Mouse (Mus musculus) gonadal fat pad, adult 2 months (tissue): ENCODE data around the gene Paqr4. TPM values are rescaled to one million over a fixed set of nuclear protein-coding genes. Genes with fewer than 3 reads are reported as not detected.
A peak's percentile ranks its signal among the peaks of the same experiment; 100 is the strongest.

Experiments used
- DNase-seq: peaks from one replicate; pipeline ENCODE4 v3.0.0-alpha.2; 2012; ENCODE audit warnings: low read depth
- polyA plus RNA-seq: library from polyadenylated mRNA; depleted of rRNA; stranded (reverse); fragments of >200 nt; gene quantifications from 2 replicates; pipeline ENCODE4 v1.2.3, GENCODE M21; 2012

The Paqr4 gene
- polyA plus RNA-seq, 1 experiment: 27.7 TPM

DNA sequence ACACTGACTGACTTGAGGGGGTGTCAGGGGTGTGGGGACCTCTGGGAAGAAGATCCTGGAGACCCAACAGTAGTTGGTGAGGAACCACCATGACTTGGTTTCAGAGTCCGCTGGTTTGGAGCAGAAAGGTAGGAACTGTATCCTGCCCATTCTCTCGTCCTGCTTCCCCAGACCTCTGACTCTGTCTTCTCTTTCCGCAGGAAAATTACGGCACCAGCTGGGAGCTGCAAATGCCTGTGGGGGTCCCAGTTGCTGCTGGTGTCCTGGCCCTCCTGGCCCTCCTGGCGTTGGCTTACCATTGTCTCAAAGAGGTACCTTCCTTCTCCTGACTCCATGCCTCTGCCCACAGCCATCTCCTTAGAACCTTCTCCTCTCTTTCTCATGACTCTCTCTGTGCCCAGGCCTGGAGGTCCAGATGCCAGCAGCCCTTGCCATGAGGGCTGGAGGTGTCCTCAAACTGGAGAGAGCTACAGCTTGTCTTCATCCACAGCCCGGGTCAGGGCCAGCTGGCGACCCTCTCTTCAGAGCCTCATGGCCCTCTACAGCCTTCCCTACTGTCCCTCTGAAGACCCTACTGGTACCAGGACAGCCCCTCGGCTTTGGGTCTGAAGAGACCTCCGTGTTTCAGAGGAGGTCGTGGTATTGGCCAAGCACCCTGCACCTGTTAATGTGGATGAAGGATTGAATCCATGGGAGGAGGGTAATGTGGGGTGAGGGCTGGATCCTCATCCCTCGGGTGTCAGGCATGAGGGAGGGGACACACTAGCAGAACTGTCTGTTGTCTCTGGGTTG, 8.9 kb upstream of the Paqr4 start:
- no peak for DNase-seq

DNA sequence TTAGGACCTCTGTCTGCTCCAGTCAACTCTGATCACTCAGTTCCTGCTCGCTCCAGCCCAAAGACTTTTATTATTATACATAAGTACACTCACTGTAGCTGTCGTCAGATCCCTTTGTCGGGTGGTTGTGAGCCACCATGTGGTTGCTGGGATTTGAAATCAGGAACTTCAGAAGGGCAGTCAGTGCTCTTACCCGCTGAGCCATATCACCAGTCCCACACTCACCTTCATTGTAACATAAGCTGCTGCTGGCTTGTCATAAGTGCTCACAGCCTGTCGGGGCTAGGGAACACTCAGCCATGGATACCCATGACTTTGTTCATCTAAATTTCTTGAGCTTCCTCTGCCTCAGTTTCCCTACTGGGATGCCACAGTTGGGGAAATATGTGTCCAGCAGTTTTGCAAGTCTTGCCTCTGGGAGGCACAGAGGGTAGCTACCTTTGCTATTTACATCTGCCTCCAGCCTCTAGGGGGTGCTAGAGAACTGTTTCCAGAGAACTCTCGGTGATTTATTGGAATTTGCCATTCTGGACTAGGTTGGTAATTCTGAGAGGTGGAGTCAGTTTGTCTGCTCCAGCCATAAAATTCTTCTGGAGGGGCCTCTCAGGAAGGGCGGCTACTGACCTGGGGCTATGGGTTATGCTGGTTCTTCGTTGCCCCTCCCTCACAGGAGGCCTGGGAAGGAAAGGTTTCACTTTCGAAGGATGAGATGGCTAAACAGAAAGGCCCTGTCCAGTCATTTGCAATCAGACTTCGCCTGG, 8.1 kb upstream of the Paqr4 start:
- no peak for DNase-seq

DNA sequence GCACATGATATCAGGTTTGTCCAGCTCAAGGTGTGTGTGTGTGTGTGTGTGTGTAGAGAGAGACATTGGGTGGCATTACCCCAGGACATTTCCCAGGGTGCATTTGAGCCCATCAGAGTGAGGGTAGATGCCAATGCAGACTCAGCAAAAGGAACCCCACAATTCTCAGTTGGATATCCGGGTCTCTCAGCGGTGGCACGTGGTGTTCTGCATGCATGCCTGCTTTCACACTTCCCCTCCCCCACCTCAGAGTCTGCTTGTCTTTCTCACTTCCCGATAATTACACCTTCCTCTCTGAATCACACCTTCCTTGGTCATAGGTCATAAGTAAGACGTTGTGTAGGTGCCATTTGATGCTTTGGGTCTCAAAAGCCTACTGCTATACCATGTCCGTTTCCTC, 7.4 kb upstream of the Paqr4 start:
- no peak for DNase-seq

DNA sequence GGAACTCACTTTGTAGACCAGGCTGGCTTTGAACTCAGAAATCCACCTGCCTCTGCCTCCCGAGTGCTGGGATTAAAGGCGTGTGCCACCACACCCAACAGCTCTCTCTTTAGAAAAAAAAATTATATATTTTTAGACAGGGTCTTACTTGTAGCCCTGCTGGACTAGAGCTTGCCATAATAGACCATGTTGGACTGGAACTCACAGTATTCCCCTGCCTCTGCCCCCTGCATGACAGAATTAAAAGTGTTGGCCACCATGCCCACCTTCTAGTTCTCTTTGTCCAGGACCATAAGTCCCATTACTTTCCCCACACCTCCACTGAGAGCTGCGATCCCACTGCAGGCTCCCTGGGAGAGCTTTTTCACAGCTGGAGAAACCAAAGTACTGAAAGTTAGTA, 6.8 kb upstream of the Paqr4 start:
- DNase-seq: no peak

DNA sequence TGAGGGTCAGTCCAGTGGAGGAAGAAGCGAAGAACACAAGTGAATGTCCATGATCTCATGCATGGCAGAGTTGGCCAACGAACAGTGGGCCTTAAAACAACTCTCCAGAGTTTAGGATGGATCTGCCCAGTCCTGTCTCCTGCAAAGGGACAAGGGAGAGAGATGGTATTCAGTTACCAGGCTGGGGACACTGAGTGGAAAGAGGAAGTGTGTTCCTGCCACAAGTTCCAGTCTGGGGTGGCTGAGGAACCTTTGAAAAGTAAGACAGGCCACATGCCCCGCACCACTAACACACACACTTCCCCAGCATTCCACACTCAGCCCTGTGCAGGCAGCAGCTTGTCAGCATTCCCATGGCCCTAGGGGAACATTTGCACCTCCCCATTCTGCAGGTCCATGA, 6.1 kb upstream of the Paqr4 start:
- DNase-seq: no peak

DNA sequence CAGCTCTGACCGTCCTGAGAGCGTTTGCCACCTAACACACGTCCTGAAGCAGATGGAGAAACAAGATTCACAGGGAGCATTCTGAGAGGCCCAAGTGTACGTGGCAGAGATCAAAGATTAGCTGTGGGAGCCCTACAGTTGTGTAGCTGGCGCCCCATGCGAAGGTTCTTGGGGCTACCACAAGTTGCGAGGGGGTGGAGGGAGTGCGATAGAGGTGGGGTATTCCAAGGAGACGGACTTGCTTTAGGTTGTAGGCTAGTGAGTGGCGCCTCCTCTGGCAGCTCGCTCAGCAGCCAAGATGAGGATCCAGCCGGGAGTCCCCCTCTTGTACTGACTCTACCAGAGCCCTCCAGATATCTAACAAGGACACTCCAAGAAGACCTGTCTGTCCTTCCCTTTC, 5.6 kb upstream of the Paqr4 start:
- DNase-seq: no peak

DNA sequence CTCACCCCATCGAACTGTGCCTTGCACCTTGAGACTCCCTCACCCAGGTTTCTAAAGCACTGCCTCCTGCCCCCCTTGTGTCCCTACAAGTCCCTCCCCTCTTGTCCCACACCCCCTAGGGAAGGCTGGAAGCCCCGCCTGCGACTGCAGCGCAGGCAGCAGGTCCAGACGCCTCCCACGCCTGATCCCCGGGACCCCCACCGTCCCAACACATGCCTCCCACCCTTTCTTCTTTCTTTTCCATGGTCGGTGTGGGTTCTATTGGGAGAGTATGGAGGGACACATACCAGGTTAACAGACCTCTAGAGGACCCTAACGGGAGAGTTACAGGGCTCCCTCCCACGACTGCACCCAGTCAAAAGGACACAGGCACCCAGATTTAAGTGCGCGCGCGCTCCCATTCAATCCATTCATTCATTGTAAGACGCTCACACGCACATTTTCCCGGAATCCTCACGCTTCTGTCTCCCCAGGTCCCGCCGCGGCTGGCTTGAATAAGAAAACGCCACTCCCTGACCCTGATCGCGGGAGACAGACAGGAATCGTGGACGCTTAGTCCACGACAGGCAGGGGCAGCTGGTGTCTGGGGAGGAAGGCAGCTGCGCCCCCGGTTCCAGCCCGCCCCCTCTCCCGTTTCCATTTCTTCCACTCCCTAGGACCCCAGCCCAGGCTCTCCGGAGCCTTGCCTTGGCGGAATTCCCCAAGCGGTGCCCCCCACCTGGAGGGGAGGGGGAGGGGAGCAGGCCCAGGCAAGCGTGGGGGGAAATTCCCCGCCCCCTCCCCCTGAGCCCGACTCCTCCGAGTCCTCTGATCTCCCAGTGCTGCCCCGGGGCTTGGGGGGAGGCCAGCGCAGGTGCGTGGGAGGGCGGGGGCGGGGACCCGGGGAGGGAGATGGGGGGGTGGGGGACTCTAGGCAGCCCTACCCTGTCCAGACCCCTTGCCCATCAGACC, 4.9 kb upstream of the Paqr4 start, which contains the start of gene Kremen2:
Kremen2 (minus strand) TSS at position 533 of the 951 bp plus-strand sequence.
- no peak for DNase-seq

DNA sequence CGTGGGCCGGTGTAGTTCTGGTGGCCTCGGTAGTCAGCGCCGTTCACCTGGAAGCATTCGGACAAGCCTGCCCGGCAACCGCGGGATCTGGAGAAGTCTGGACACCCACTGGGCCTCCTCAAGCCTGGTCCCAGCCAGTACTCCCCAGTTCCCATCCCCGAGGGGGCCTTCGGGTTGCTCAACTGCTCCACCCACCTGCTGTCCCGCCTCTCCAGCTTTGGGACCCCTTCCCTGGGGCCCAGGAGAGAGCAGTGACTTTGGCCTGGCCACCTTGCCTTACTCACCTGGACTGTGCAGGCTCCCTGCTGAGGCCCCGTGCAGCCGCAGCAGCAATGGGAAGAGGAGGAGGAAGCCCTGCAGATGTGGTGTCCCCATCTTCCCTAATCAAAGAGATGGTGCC, 4.0 kb upstream of the Paqr4 start:
- no peak for DNase-seq

DNA sequence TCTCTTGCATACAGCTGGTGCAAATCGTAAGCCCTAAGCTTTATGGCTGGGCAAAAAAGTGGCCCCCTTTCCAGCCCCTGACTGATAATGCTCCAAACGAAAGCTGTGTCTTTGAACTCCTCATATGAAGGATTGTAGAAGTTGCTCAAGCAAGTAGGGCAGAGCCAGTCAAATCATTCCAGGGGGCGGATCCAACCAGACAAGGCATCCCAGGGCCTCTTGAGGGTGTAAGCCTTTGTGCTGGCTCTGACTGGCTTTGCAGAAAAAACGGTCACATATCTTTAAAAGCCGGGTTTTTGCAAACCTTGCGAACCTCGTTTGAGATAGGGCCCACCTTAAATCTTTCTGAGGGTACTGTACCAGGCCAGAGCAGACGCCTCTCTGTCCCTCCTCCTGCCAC, 3.4 kb upstream of the Paqr4 start:
- no peak for DNase-seq

DNA sequence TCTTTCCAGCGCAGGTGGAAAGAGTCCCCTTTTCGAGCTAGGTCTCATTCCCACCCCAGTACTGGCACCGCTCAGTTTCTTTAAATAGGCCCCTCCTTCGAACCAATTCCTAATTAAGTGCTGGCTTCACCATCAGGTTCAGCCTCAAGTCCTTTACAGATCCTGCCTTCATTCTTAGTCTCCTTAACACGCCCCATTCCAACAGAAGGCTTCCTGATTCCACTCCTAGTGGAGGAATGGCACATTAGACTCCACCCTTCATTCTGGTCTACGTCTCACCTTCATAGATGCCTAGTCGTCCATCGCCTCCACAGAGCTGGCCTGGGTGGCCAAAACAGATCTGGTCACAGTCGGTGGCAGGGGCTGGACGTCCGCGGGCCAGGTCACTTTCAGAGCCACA, 2.3 kb upstream of the Paqr4 start:
- no peak for DNase-seq

DNA sequence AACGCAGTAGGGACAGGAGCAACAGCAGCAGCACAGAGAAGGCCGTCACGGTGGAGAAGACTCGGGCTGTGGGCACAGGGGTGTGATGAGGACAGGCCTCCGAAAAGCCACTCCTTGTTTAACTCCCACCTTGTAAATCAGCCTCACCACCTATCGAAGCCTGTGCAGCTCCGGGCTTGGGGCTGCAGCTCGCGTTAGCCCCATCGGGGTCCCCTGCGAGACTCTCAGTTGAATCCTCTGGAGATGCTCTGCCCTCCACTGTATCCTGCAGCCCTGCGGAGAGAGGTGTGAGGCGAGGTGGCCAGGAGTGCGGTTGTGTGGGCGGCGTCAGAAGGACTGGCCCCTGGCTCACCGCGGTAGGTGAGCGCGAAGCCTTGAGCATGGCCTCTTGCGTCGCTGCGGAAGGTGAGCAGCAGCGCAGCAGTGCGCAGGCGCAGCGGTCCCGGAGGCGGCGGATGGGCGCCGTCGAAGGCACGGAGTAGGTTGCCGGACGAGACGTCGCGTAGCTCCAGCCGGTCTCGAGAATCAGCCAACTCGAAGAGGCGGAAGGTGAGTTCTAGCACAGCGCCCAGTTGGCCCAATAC, 1.6 kb upstream of the Paqr4 start:
- DNase-seq: no peak

DNA sequence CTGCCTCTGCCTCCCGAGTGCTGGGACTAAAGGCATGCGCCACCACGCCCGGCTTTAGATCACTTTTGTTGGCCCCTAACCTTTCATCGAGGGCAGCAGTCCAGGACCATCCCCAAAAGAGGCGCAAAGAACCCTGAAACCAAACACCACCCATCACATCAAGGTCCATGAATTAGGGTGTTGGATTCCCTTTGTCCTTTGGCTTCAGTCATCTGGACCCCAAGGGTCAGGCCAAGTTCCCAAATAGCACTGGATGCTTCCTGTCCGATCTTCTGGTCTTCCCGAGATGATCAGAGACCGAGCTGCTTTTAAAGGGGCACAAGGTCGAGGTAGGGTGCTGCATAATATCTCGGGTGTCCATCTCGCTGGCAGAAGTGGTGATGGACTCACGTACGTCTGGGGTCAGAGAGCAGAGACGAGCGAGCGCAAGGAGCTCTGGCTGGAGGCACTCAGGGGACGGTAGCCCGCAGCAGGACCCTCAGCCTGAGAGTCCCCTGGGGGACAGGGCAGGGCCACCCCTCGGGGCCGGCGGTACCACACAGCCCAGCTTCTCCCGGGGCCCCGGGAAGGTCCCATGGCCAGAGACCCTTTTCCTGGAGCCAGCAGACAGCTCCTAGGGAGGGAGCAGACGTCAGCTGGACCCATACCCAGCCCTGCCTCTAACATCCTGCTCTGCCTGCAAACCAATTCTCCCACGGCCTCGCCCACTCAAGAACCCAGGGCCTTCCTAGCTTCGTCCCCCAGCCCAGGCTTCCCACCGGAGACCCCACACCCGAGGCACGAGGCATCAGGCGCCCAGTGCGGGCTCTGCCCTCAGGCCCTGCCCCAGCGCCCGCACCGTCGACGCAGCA, 917 bp upstream of the Paqr4 start:
- DNase-seq: no peak

DNA sequence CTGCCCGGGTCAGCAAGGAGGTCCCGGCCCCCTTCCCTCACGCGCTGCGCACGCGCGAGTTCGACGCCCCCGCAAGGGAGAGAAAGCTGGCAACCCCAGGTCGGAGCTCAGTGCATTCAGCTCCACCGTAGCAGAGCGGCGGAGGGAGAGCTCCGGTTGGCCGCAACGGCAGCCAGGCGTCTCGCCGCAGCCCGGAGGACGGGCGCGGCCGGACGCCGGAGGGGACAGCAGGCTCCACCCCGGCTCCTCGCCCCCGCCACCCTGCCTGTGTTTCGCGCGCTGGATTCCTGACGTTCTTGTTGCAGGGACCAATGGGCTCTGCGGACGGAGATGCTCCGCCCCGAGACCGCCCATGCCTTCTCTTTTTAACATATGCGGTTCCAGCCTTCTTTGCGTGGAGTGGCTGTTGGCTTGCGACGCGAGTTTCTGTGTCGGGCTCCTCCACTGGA, 507 bp downstream of the Paqr4 start:
- peak; percentile 54 for DNase-seq

DNA sequence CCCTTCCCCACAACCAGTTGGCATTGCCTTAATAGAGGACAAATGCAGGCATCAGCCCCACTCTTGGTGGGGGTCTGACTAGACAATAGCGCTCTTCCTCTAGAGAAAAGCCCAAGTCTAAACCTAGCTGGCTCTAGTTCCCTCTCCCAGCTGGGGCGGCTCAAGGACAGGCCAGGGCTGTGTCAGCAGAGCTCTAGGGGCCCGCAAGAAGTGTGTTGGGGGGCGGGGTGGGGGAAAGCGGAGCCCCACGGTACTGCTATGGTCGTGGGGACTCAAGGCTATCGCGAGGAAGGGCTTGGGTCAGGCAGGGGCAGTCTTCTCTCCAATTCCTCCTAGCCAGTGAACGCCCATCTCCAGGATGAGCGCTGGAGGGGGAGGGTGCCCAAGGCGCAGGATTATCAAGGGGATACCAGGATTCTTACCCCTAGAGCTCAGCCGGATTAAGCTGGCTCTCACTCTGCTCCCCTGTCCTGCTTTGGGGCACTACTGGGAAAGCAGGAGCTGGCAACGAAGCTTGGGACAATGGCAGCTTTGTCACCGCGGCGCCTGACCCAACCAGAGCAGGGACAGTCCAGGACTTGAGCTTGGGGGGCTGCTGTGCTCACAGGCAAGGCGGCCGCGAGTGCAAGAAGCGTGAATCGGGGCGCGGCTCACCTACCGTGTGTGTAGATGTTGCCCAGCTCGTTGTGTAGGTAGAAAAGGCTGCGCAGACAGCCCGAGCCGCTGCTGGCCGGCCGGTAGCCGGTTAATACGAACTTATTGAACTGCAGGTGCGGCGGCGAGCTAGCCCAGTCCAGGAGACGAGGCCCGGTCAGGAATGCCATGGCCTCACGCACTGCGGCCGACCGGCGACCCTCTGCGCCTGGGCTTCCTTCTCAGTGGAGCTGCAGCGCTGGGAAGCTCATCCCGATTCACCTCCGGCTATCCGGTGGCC, 1.2 kb downstream of the Paqr4 start:
- DNase-seq: no peak

DNA sequence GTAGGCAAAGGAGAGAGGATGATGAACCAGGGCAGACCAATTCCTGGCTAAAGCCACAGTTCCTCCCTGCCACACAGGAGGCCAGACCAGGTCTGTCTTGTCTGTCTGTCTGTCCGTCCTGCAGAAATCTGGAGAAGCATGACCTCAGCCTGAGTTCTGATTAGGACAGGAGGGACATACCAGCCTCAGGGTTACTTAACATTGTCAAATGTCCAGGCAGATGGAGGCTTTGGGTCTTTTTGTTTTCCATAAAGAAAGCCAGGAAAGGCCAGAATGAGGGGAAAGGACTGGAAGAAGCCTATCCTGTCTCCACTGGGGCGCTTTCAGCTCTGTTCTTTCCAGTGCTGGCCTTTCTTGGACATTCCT, 1.8 kb downstream of the Paqr4 start:
- DNase-seq: no peak

DNA sequence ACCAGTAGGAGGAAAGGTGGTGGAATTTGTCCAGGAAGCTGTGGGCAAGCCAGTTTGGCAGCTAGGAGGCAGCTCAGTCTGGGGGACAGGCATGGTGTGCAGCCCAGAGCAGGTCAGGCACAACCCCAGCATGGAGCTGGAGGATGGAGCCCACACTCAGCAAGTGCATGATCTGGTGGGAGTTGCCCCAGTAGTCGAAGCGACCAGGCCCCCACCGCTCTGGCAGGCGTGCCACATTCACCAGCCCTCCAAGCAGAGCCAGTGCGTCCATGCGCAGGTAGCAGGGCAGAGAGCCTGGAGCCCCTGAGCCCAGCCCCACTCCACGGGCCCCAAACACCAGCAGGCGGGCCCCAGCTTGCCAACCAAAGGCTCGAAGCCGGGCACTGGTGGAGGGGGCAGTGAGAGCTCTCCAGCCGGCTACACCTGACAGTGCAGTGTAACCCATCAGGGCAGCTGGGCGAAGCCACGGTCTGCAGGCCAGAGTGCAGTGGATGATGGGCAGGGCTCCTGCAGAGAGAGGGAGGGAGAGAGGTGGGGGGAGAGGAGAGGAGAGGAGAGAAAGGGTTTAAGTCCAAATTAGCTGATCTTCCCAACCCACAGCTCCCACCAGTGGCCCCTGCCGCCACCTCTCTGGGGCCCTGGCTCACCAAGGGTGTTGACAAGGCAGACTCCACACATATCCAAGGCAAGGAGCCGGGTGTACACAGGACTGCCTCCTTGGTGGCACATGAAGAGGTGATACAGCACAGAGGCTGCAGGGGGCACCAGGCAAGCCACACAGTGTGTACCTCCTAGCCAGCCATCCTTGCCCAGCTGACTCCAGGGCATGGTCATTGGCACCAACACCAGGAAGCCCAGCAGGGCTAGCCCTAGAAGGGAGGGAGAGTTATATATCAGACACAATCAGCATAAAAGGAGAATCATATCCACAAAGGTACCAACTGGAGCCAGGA, 2.9 kb downstream of the Paqr4 start:
- DNase-seq: no peak

DNA sequence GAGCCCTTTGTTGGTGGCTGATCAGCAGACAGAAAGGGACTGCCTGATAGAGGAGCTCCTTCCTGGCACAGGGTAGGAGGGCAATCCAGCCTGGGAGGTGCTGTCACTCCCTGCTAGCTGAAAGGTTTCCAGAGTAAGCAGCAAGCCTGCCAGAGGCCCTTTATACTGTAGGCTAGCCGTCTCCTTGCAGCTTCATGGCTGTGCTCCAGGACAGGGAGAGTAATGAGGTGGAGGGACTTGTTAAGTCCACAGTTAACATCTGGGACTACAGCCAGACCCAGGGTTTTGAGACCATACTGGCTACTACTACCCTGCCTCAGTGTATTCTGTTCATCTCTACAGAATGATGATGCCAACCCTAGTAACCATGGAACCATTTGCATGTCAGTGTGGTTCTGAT, 6.3 kb downstream of the Paqr4 start:
- DNase-seq: no peak

DNA sequence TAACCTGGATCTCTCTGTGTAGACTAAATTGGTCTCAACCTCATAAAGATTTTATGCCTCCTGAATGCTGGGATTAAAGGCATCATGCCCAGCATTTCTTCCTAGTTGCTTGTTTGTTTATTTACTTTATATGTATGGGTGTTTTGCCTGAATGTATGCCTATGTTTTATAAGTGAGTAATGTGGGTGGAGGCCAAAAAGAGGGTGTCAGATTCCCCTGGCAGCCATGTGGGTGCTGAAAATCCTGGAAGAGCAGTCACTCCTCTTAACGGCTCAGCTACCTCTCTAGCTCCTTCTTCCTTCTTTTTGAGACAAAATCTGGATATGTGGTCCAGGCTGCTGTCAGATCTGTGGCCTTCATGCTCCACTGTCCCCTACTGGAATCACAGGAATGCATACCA, 10.2 kb downstream of the Paqr4 start:
- DNase-seq: no peak

DNA sequence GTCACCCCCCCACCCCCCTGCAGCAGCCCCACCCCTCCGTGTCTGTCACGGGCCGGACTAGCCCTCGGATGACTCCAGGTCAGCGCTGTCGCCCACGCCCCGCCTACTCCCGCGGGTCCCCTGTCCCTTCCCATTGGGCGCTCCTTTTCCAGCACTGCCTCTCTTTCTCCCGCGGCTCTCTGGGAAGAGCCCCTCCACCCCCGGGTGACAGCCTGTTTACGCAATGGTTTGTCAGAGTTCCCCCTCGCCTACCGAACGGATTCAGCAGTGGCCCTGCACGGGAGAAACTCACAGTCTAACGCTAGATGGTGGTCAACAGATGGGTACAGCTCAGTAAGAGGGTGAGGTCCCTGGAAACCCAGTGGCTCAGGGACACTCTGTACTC, 13.9 kb downstream of the Paqr4 start:
- DNase-seq: no peak
